Mouse (Mus musculus): Measurements from ENCODE around the gene Plekhs1. TPM values are rescaled to one million over a fixed set of nuclear protein-coding genes. Genes with fewer than 3 reads are reported as not detected.

Plekhs1 gene
- polyA plus RNA-seq (2015; fragmentation: Nextera tagmentation; extraction: Ambion mirVana) = 0.06 and 0.09 TPM in 2 replicates

DNA sequence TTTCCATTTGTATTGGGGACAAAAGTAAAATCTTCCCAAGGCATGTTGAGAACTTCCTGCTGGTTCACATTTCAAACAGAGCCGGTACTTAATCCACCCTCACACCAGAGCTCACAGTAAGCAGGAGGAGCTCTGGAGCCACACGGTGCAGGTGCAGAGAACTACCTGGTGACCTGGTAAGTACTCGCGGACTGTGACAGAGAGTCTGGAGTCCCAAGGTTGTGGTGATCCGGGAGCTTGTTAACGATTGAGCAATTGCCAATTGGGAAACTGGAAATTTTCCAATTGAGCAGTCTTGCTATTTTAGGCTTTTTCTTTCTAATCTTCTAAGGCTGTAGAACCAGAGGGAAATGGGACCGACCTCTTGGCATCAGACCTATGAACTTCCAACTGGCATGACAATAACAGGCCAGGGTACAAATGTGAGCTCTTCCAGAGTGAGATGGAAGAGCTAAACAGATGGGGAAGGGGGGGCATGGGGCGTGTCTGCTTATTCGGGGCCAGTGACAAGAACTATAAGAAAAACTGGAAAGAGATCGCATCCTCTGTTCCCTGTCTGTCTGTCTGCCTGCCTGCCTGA is at the start of gene Plekhs1:
TSS of gene Plekhs1 (plus strand) at position 119 of the 580 bp plus-strand sequence.
- H3K27ac ChIP-seq (ENCODE audit: low read length) = no peak within 1 kb of the TSS
- H3K9me3 ChIP-seq (replicated peaks; ENCODE audit: control insufficient read depth, low read length) = no peaks in the 10 kb centered on the region
- 56% methylated on average over 10 of the region's 10 CpGs for WGBS
- H3K9ac ChIP-seq (ENCODE audit: low read length) = no peak within 1 kb of the TSS
- H3K4me3 ChIP-seq (ENCODE audit: low read length) = no peak within 1 kb of the TSS
- H3K4me2 ChIP-seq (ENCODE audit: low read depth, low read length) = no peak within 1 kb of the TSS
- no peak for ATAC-seq (replicated peaks; ENCODE audit: extremely low read depth, insufficient read depth, low FRiP score)
- no peaks in the 10 kb centered on the region; the same call in 1 of the 2 replicates for H3K4me1 ChIP-seq (ENCODE audit: control insufficient read depth, insufficient read depth, low read length)
- no peaks in the 10 kb centered on the region for H3K27me3 ChIP-seq (ENCODE audit: control insufficient read depth, insufficient read depth, low read length)
- no peaks in the 10 kb centered on the region for H3K36me3 ChIP-seq (ENCODE audit: control insufficient read depth, insufficient read depth)

DNA sequence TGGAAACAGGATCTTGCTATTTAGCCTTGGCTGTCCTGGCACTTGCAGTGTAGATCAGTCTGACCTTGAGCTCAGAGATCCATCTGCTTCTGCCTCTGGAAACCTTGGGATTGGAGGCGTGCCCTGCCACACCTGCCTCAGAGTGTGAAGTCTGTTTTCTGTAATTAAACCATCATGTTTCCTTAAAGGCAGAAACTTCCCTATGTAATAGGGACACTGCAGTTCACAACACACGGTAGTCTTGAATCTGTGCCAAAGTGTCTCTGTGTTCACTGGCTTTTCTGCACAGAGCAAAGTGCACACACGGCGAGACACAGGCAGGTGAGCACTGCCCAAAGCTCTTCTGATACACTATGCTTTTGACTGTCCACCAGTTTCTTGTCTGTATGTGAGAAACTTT is 43.0 kb upstream of the Plekhs1 start:
- Histone ChIP-seq H3K9me3 (replicated peaks; ENCODE audit: control insufficient read depth, low read length) (no peaks in the 10 kb centered on the region), H3K4me1 (ENCODE audit: control insufficient read depth, insufficient read depth, low read length) (peaks cover 6% of the 10 kb centered on the region), H3K27me3 (ENCODE audit: control insufficient read depth, insufficient read depth, low read length) (no peaks in the 10 kb centered on the region), H3K36me3 (ENCODE audit: control insufficient read depth, insufficient read depth) (no peaks in the 10 kb centered on the region), H3K27ac (ENCODE audit: low read length) (no peak overlapping the region), H3K4me2 (ENCODE audit: low read depth, low read length) (no peak overlapping the region), H3K9ac (ENCODE audit: low read length) (no peak overlapping the region), H3K4me3 (ENCODE audit: low read length) (no peak overlapping the region)
- no peak for ATAC-seq (replicated peaks; ENCODE audit: extremely low read depth, insufficient read depth, low FRiP score)
- WGBS = 69% methylated on average over 4 of the region's 4 CpGs

DNA sequence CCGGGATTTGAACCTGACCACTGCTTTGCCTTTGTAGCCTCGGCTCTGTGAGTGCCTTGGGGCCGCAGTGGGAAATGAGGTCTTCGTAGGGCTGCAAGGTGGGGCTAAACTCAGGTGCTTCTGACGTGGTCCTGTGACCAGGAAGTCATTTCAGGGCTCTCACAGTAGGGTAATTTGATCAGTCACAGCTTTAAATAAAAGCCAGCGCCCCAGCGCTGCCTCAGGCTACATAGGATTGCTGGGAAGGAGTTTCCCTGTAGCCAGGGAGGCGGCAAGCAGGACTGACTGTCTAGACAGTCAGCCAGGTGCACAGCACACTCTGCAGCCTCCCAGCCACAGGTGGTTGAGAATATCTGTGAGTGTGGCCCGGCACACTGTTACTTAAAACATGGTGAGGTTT is 42.0 kb upstream of the Plekhs1 start:
- H3K27me3 ChIP-seq (ENCODE audit: control insufficient read depth, insufficient read depth, low read length) = no peaks in the 10 kb centered on the region
- H3K4me2 ChIP-seq (ENCODE audit: low read depth, low read length) = no peak overlapping the region
- no peak for ATAC-seq (replicated peaks; ENCODE audit: extremely low read depth, insufficient read depth, low FRiP score)
- WGBS = 75% methylated on average over 9 of the region's 9 CpGs
- H3K27ac ChIP-seq (ENCODE audit: low read length) = no peak overlapping the region
- H3K4me1 ChIP-seq (ENCODE audit: control insufficient read depth, insufficient read depth, low read length) = peaks cover 10% of the 10 kb centered on the region
- no peak overlapping the region for H3K4me3 ChIP-seq (ENCODE audit: low read length)
- H3K9me3 ChIP-seq (replicated peaks; ENCODE audit: control insufficient read depth, low read length) = no peaks in the 10 kb centered on the region
- H3K36me3 ChIP-seq (ENCODE audit: control insufficient read depth, insufficient read depth) = no peaks in the 10 kb centered on the region
- no peak overlapping the region for H3K9ac ChIP-seq (ENCODE audit: low read length)

DNA sequence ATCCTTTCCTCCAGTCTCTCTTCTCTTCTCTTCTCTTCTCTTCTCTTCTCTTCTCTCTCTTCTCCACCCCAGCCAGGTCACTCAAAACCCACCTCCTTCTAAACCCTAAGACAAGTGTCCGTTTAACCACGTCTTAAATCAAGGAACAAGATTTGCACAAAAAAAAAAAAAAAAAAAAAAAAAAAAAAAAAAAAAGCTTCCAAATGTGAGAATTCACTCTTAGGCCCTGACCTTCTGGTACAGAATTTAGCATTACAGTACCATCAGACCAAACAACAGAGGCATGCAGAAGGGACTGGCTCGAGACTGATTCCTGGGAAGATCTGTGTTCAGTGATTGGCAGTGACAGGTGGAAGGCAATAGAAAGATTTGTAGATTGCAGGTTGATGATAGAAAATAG is 41.1 kb upstream of the Plekhs1 start:
- WGBS = 85% methylated on average over 3 of the region's 3 CpGs
- no peaks in the 10 kb centered on the region for H3K36me3 ChIP-seq (ENCODE audit: control insufficient read depth, insufficient read depth)
- H3K27ac ChIP-seq (ENCODE audit: low read length) = no peak overlapping the region
- ATAC-seq (replicated peaks; ENCODE audit: extremely low read depth, insufficient read depth, low FRiP score) = no peak
- H3K9me3 ChIP-seq (replicated peaks; ENCODE audit: control insufficient read depth, low read length) = no peaks in the 10 kb centered on the region
- no peak overlapping the region for H3K4me3 ChIP-seq (ENCODE audit: low read length)
- no peak overlapping the region for H3K4me2 ChIP-seq (ENCODE audit: low read depth, low read length)
- no peak overlapping the region for H3K9ac ChIP-seq (ENCODE audit: low read length)
- peaks cover 13% of the 10 kb centered on the region for H3K4me1 ChIP-seq (ENCODE audit: control insufficient read depth, insufficient read depth, low read length)
- H3K27me3 ChIP-seq (ENCODE audit: control insufficient read depth, insufficient read depth, low read length) = no peaks in the 10 kb centered on the region

DNA sequence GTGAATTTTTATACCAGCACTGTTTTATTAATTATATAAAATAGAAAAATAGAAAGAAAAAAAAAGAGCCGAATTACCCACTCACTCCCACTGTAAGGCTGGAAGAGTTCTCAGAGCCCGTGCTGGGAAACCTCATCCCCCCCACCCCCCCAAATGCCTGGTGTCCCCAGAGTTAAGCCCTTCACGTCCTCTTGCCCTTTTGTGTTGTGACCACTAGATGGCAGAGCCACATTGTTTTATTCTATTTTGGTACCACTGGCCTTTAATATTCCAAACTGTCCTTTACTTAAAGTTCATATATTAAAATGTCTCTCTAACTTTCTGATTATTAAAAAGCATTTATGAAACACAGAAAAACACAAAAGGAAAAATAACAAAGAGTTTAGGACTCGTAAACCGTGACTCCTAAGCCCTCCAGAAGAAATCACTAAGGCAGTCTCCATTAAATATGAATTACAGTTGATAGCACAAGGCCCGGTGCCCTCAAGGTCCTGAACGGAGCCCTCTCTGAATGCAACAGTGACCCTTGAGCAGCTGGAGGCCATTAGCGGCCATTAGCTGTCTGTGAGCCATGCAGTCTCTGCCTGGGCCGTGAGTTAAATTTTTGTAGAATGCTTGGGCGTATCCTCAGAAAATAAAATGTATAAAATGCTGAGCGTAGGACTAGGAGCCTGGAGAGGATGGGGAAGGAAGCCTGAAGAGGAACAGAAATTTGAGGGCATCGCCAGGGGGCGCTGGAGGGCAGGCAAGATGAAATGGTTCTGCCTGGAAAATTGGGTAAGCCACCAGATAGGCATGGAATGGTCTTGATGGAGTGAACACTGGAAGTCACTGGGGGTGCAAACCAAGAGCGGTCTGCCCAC is 38.7 kb upstream of the Plekhs1 start:
- H3K36me3 ChIP-seq (ENCODE audit: control insufficient read depth, insufficient read depth) = no peaks in the 10 kb centered on the region
- 0 out of 2 replicates have a peak, but pooled peaks have one; percentile 15 for ATAC-seq (replicated peaks; ENCODE audit: extremely low read depth, insufficient read depth, low FRiP score)
- no peak overlapping the region for H3K4me2 ChIP-seq (ENCODE audit: low read depth, low read length)
- no peak overlapping the region for H3K4me3 ChIP-seq (ENCODE audit: low read length)
- WGBS = 40% methylated on average over 14 of the region's 14 CpGs
- H3K9ac ChIP-seq (ENCODE audit: low read length) = 0 out of 2 replicates have a peak overlapping the region, but pooled peaks have one; percentile 25
- H3K27me3 ChIP-seq (ENCODE audit: control insufficient read depth, insufficient read depth, low read length) = no peaks in the 10 kb centered on the region
- H3K27ac ChIP-seq (ENCODE audit: low read length) = peak overlapping the region; percentile 73
- H3K4me1 ChIP-seq (ENCODE audit: control insufficient read depth, insufficient read depth, low read length) = peaks cover 27% of the 10 kb centered on the region
- no peaks in the 10 kb centered on the region for H3K9me3 ChIP-seq (replicated peaks; ENCODE audit: control insufficient read depth, low read length)

DNA sequence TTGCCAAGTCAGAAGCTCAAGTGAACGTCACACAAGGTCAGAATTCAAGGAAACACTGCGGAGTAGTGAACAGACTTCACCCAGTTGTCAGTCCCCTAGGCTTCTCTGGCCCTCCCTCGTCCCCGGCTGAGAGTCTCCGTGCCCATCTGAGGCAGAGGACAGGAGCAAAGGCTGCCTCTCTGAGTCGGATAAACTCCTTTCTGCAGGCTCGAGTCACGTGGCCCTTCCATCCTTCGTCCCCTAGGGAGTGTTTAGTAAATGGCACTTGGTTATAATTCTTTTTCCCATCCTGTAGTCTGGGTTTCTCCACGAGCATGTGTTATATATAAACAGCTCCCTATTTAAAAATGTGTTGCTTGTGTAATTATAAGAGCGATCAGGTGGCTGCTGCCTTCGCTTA is 38.1 kb upstream of the Plekhs1 start:
- Histone ChIP-seq H3K4me2 (ENCODE audit: low read depth, low read length) (no peak overlapping the region), H3K27me3 (ENCODE audit: control insufficient read depth, insufficient read depth, low read length) (no peaks in the 10 kb centered on the region), H3K36me3 (ENCODE audit: control insufficient read depth, insufficient read depth) (no peaks in the 10 kb centered on the region), H3K4me1 (ENCODE audit: control insufficient read depth, insufficient read depth, low read length) (peaks cover 25% of the 10 kb centered on the region), H3K9ac (ENCODE audit: low read length) (no peak overlapping the region), H3K9me3 (replicated peaks; ENCODE audit: control insufficient read depth, low read length) (no peaks in the 10 kb centered on the region), H3K4me3 (ENCODE audit: low read length) (no peak overlapping the region), H3K27ac (ENCODE audit: low read length) (no peak overlapping the region)
- ATAC-seq (replicated peaks; ENCODE audit: extremely low read depth, insufficient read depth, low FRiP score) = no peak
- WGBS = 68% methylated on average over 12 of the region's 12 CpGs

DNA sequence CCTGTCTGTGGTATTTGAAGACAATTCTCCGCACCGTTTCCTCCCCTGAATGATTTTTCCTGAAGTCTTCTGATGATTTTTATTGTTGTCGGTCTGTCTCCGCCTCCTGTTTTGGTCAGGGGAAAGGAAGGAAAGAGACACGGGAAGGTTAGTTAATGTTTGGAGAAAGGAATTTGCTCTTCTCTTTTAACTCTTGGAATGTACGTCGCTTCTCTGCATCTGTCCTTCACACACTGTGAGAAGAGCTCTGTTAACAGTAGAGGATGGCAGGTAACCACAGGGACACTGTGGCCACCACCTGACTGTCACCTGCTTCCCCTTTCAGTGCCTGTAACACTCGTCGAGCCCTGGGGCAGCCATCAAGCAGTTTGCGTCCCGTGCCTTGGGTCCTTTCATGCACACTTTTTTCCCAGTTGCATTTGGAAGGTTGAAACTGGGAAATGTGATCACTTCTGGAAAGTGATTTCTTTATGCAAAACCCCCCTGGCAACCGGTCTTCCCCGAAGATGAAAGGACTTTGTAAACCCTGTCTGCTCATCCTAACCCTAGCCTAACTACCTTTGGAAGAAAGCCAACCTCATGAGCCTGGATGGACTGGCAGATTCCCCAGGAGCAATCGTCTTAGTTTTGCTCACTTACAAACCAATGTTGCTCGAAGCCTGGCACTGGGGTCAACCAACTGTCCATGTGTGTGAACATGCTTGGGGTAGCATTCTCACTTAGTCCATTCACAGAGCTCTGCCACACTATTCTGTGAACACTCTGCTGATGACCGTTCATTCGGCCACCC is 36.6 kb upstream of the Plekhs1 start:
- no peaks in the 10 kb centered on the region for H3K36me3 ChIP-seq (ENCODE audit: control insufficient read depth, insufficient read depth)
- H3K27me3 ChIP-seq (ENCODE audit: control insufficient read depth, insufficient read depth, low read length) = no peaks in the 10 kb centered on the region
- no peak for ATAC-seq (replicated peaks; ENCODE audit: extremely low read depth, insufficient read depth, low FRiP score)
- no peaks in the 10 kb centered on the region for H3K9me3 ChIP-seq (replicated peaks; ENCODE audit: control insufficient read depth, low read length)
- WGBS = 70% methylated on average over 17 of the region's 17 CpGs
- no peak overlapping the region for H3K4me3 ChIP-seq (ENCODE audit: low read length)
- peaks cover 24% of the 10 kb centered on the region for H3K4me1 ChIP-seq (ENCODE audit: control insufficient read depth, insufficient read depth, low read length)
- peak overlapping the region; percentile 81 for H3K27ac ChIP-seq (ENCODE audit: low read length)
- peak overlapping the region; percentile 65; the same call in 1 of the 2 replicates for H3K9ac ChIP-seq (ENCODE audit: low read length)
- H3K4me2 ChIP-seq (ENCODE audit: low read depth, low read length) = no peak overlapping the region

DNA sequence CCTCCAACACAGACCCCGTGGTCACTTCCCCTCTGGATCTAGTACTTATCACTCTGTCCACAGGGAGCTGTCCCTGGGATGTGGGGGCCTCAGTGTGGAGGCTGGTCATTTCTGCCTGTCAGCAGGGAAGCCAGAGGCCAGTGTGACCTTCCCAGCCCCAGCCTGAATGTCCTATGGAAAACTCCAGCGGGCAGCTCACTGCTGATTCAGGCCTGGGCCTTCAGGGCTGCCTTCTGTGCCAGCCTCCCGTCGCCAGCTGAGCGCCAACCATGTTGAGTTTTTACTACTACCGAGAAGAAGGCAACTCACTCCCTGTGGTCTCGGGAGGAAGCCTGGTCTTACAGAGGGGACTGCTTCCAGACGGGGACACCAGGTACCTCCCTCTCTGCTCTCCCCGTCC is 35.9 kb upstream of the Plekhs1 start:
- peak; percentile 58; the same call in 1 of the 2 replicates for ATAC-seq (replicated peaks; ENCODE audit: extremely low read depth, insufficient read depth, low FRiP score)

More for the DNA sequence above, 35.9 kb upstream of the Plekhs1 start:
- WGBS = 45% methylated on average over 9 of the region's 9 CpGs
- Histone ChIP-seq H3K4me3 (ENCODE audit: low read length) (no peak overlapping the region), H3K9ac (ENCODE audit: low read length) (peak overlapping the region; percentile 65), H3K4me2 (ENCODE audit: low read depth, low read length) (peak overlapping the region; percentile 32; the same call in 1 of the 2 replicates), H3K36me3 (ENCODE audit: control insufficient read depth, insufficient read depth) (no peaks in the 10 kb centered on the region), H3K27me3 (ENCODE audit: control insufficient read depth, insufficient read depth, low read length) (no peaks in the 10 kb centered on the region), H3K27ac (ENCODE audit: low read length) (peak overlapping the region; percentile 81), H3K4me1 (ENCODE audit: control insufficient read depth, insufficient read depth, low read length) (peaks cover 24% of the 10 kb centered on the region), H3K9me3 (replicated peaks; ENCODE audit: control insufficient read depth, low read length) (no peaks in the 10 kb centered on the region)

All from heart, embryonic 16.5 days (tissue).